Mouse (Mus musculus) gastrocnemius, adult 18-20 months (tissue): Measurements from ENCODE around the gene Krt27. TPM values are rescaled to one million over a fixed set of nuclear protein-coding genes. Genes with fewer than 3 reads are reported as not detected.

Experiments
- DNase-seq: peaks from one replicate; pipeline ENCODE4 v3.0.0; 2021; ENCODE audit warnings: low spot score
- long read RNA-seq, 2 experiments: library from polyadenylated mRNA; stranded (forward); transcript quantifications; one replicate each; pipeline ENCODE4 v2.0.0; 2021
- total RNA-seq, 2 experiments: library from RNA; stranded (reverse); gene quantifications; 2 replicates each; pipeline ENCODE4 v1.2.3; 2021

Gene Krt27
- total RNA-seq, result not detected
- long read RNA-seq, experiment 1, result 0 reads
- long read RNA-seq, experiment 2, result 0 reads

DNA sequence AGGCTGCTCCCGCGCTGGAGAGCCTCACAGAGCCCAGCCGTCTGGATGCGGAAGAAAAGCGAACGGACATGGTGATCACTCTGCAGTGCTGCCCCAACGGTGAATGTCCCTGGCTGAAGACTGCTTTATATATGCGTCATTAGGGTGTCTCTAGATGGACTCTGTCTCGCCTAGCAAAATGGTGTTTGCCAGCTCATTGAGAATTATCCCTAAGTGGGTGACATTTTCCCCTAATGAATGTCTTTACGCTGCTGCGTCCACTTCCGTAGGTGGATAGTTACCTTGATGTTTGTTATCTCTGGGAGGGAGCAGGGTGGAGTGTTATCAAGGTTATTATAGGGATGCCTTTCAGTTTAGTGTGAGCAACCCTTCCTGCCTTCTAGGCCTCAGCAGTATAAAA lies at the start of gene Krt27:
Krt27 (minus strand) TSS at position 101 of the 400 bp plus-strand sequence.
- DNase-seq, result no peak

DNA sequence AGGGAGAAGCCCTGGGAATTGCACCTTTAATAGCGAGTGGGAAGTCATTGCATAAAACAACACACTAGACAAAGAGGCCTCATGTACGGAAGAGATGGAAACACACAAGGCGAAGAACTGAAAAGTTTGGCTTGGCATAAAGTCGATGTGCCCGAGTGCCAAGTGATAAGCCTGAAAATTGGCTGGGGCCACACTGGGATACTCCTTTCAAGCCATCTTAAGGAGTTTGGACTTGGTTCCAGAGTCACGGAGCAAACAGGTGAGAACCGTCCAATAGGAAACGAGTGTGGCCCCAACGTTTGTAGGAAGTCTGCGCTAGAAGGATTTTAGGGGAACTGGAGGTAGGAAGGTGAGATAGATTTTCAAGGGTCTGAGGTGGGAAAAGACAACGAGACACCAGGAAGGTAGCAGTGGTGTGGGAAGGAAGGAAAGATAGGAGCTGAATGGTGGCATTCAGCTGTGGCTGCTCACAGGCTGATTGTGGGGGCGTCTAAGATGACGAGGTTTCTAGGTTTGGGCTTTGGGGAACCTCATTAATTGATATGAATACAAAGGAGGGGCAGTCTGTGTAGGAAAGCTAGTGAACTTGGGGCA lies 49.1 kb upstream of the Krt27 start:
- no peak for DNase-seq

DNA sequence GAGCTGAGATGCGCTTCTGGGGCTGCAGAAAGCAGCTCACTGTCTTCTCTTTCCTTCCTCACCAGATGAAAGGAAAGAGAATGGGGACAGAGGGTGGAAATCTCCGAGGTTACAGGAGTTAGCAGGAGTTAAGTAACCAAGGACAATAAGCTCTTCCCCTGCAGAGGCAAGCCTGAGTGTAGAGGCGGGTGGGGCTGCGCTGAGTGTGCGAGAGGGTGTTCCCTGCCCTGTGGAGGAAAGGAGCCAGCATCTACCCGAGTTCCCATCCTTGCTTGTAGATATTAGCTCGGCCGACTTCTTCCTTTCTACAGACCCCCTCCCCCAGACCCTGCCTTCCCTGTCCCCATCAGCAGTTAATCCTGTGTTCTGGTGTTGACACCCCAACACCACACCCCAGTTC lies 47.9 kb upstream of the Krt27 start:
- DNase-seq, result no peak

DNA sequence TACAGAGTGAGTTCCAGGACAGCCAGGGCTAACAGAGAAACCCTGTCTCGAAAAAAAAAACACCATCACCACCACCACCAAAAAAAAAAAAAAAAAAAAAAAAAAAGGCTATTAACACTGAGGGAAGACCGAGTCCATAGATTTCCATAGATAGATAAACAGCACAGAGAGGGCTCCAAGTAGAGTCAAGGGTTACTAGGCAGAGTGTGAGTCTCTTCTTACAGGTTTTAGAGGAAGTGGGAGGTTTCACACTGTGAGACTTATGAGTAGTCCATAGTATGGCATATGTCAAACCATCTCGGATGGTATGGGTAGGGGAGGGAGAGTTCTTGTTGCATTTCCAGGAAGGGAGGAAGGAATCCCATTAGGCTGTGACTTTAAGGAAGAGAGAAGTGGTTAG lies 47.2 kb upstream of the Krt27 start:
- DNase-seq, result no peak

DNA sequence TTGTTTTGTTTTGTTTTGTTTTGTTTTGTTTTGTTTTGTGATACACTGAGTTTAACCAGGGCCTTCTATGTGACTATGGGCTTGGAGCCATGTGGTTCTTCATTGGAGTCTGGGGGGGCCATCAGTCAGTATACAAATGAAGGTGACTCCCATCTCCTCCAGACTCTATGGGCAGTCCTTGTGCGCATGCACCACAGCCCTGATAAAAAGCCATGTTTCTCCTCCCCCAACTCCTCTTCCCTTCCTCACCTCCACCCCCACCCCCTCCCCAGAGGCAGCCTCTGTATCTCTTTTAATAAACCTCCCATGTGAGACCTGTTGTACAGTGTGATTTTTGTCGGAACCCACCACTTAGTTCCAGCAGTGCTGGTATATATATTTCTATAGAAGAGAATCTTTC lies 45.8 kb upstream of the Krt27 start:
- DNase-seq, result no peak

DNA sequence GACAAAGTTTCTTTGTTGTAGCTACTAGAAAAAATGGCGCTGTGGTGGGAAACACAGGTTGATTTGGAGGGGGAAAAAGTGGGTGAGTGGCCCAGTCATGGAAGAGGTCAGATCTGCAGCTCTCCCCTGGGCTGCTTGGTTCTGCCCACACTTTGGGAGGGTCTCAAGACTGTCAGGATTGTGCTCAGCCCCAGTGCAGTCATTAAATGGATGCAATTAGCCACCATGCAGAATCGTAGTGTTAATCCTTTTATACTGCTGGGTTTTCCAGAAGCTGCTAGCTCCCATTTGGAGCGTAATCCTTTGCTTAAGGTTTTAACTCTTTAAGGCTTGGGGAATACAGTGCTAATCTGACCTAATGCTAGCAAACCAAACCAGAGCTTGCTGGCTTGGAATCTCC lies 45.1 kb upstream of the Krt27 start:
- DNase-seq, result no peak

DNA sequence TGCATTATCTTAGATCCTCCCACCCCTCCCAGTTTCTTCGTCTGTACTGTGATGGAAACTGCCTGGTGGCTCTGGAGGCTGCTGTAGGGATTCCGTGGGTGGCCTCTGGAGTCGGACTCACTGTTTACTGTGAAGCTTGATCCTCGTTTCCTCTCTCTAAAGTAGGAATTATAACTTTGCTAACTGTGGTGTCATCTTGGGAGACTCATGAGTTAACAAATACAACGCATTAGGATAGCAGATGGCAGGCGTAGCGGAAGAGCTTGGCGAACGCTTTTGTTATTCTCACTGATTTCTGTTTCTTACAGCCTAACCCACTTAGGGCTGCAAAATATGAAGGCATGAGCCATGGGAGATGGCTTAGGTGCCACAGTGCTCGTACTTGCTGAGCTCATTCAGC lies 41.6 kb upstream of the Krt27 start:
- DNase-seq, result no peak

DNA sequence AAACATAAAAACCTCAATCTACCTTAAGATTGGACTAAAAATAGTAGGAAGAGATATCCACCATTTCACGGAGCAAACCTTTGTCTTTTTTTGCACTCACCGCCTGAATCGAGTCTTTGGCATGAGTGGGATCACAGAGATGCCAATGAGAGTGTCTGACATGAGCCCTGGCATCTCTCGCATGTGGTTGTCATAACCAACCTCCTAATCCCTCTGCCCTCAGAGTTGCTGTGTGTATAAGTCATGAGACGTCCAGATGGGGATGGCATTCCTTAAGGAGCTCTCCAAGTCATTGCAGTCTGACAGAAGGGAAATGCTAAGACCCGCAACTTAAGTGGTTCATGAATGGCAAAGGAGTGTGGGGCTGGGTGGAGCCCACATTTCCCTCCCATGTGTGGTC lies 40.5 kb upstream of the Krt27 start:
- no peak for DNase-seq

DNA sequence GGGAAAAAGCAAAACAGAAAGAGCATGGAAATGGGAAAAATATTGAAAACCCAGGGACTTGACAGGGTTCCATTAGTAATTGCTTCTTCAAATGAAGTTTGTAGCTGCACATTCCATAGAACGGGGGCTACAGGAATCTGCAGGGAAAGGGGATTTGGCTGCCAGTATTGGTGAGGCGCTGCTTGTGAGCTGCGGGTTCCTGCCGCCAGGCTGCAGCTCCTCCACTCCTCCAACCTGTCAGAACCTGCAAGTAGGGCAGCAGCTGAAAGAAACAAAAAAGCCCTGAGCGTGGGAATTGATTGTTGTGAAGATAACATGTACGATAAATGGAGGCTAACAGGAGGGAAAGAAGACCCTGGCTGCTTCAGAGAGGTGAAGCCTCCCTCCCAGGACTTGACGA lies 40.0 kb upstream of the Krt27 start:
- DNase-seq, result no peak

DNA sequence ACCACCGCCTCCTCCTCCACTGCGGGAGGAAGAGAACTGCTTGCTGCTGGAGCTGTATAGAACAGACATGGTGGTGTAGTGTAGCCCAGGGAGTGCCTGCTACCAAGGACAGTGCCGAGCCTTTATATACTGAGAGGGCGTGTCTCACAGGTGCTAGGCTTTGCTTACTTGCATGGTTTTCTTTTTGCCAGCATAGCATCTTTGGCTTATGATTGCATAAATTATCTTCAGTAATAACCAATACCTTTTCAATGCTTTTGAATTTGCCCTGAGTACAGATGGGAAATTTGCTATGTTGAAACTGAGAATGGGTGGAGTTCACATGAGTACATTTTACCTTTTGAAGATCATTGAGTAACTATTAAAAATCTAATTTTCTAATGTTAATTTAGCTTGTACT lies 38.4 kb upstream of the Krt27 start, which contains the start of gene Krt10:
Krt10 (minus strand) TSS at position 101 of the 400 bp plus-strand sequence.
- no peak for DNase-seq

DNA sequence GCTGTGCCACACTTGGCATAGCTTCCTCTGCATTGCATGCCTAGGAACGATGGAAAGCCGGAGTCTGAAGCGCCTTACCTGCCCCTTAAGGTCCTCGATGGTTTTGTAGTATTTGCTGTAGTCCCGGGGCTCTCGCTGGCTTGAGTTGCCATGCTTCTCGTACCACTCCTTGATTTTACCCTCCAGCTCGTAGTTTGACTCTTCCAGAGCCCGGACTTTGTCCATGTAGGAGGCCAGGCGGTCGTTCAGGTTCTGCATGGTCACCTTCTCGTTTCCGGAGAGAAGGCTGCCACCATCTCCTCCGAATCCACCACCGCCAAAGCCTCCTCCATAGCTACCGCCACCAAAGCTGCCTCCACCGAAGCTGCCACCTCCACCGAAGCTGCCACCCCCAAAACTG lies 37.8 kb upstream of the Krt27 start:
- no peak for DNase-seq

DNA sequence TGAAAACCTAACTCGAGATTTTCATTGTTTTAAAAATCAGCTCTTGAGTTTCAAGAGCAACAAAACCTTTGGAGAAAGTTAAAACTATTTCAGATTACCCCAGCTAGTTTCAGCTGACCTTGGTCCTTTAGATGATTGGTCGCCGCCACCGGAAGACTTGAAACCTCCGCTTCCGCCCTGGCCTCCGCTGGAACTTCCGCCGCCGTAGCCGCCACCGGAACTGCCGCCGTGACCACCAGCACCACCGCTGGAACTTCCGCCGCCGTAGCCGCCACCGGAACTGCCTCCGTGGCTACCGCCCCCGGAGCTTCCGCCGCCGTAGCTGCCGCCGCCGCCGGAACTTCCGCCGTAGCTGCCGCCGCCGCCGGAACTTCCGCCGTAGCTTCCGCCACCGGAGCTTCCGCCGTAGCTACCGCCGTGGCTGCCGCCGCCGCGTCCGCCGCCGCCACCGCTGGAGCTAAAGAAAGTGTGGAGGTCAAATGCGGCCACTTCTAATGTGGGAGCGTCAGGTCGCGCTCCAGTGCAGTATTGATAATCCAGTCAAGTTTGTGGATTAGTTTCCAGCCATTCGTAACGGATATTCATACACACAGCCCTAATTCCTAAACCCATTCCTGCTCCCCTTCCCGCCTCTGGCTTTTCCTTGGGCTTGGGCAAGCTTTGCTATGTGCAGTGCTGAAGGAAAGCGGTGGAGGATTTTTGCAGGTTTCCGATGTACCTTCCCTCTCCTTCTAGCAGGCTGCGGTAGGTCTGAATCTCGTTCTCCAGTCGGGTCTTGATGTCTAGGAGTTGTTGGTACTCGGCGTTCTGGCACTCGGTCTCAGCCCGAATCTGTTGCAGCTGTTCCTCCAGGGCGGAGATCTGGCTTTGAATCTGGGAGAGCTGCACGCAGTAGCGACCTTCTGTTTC lies 35.2 kb upstream of the Krt27 start:
- DNase-seq, result peak; percentile 92

DNA sequence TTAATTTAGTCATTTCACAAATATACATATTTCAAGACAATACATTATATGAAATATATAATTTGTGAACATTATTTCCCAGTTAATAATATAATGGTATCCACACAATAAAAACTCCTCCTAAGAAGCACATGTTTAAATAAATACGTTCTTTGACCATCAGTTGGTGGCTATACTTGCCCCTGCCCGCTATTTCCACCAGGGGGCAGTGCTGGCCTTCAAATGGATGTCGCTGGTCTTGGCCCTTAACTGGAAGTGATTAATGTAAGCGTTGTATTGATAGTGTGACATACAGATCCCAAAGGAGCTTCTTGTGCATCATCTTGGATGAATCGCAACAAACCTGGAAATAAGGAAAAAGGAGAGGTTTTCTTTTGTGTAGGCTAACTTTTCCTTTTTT lies 28.7 kb upstream of the Krt27 start:
- DNase-seq, result peak; percentile 75

DNA sequence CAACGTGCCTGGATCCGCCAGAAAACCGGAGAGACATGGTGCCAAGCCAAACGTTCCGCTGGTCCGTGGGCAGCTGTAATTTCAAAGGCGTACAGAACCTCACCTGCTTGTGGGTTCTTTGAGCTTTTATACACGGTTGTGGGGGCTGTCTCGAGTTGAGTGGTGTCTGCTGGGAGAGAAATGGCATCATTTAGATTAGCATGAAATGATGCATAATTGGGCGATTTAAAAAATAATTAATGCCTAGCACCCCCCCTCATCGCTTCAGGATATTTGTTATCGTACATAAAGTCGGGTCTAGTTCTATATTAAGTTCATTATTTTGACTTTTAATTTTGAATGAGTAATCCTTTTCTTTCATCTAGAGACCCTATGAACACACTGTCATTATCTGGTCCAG lies 23.9 kb upstream of the Krt27 start, which contains the start of gene Krt28:
Krt28 (minus strand) TSS at position 101 of the 400 bp plus-strand sequence.
- no peak for DNase-seq

DNA sequence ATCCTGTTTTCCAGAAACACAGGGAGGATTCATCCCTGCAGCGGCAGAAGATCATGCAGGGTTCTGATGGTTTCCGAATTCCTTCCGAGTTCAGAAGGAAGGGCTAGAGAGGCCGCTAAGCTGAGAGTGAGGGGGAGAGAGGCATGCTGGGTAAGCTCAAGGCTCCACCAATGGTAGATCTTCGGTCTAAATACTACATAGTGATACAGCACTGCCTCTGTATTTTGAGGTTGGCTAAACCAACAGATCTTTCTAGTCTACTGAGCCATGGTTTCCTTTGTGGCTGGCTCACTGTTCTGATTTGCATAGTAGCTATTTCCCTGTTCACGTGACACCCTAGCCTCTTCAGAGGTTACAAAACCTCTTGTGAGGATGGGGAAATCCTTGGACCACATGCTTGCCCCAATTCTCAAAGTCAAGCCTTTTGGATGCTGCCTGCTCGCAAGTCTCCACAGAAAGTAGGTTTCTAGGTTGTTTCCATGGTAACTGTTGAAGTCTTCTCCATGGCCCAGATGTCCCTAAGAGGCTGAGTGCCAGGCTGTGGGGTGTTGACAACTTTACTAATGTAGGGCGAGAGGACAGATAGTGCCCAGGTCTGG lies 19.0 kb upstream of the Krt27 start:
- no peak for DNase-seq

DNA sequence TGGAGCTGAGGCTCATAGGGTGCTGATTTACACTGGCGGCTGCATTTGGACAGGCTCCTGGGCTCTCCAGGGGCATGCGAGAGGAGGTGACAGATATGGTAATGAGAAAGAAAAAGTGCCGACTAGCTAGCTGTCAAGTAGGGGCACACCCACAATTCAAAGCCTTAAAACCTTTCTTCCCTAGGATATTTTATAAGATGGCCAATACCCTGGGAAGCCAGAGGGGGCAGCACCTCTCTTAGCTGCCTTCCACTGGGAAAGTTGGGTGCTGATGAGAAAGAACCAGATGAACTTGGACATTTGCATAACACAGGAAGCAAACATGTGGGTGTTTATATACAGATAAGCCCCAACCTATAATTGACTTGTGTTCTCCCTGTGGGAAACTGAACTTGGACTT lies 18.3 kb upstream of the Krt27 start:
- DNase-seq, result no peak

DNA sequence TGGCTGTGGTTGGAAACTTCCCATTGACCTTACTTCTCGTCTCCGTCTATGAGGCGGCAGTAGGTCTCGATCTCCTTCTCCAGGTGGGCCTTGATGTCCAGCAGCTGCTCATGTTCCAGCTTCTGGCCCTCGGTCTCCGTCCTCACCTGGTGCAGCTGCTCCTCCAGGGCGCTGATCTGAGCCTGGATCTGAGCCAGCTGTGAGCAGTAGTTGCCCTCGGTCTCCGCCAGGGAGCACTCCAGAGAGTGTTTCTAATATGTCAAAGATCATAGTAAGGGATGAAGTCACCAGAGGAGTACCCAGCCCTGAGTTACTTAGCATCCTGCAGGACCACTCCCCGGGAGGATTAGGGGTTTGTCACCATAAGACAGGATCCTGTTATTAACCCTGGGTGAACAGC lies 15.9 kb upstream of the Krt27 start:
- no peak for DNase-seq

DNA sequence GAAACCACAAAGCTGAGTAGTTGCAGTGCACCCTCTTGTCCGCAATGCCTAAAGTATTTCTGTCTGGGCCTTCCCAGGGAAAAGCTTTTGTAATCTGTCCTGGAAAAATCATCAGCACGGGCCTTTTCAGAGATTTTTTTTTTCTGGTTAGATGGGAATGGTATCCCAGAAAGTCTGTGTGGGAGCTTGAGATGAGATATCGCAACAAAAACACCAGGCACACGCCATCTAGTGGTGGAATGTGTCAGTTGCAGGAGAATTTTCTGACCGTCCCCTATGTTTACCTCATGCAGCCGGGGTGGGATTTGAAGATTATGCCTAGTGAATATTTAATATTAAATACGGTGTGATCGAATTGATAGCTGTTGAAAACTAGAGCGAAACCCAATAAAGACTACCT lies 13.5 kb upstream of the Krt27 start:
- DNase-seq, result no peak

DNA sequence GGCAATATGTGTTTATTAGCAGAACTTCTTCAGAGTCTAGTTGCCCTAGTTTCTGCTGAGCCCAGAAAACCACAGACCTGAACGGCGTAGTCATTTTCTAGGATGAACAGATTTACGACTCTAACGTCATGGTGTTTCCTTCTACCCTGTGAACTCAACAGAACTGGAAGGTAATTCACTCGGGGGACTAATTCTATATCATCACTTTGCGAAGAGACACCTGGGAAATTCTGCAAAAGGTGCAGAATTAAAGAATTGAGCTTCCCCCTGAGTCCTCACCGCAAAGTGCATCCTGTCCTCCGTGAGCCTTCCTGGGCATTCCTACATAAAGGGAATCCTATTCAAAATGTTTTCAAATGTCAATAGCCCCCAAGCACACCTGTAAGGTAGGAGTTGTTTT lies 10.5 kb upstream of the Krt27 start:
- DNase-seq, result no peak

DNA sequence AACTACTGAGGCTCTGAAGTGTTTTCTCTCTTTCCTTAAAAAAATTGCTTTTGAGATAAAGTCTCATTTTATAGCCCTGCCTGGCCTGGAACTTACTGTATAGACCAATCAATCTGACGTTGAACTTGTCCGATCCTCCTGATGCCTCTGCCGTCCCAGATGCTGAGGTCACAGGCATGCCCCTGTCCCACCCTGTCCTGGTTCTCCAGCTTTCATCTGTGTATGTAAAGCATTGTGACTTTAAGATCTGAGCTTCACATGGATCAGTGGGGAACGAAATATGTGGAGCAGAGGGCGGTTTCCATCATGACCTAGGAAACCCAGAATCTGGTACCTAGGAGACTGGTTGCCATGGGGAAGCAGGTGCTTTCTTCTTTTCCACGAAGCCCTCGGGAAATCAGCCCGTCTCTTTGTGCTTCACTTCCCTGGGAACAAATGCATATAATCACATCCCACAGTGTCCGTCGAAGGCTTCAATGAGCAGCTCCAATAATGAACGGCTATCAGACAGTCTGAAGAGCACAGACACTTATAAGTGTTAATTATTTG lies 11.5 kb downstream of the Krt27 start:
- DNase-seq, result no peak

DNA sequence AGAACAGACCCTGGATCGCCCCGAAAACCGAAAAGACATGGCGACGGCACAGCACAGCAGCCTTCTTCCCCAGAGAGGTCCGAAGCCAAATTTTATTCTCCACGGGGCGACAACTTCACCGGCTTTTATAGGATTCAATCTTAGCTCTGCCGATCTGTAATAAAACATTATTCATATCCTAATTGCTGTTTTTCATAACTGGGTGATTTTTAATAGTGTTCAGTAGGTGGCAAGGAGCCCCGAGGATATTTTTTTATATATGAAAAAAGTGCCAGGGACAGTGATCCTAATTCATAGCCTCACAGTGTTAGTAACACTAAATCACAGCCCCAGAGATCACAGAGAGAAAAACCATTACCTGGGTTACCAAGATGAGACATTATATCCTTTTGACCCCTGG lies 13.0 kb downstream of the Krt27 start, which contains the start of gene Krt26:
Krt26 (minus strand) TSS at position 101 of the 400 bp plus-strand sequence.
- no peak for DNase-seq

DNA sequence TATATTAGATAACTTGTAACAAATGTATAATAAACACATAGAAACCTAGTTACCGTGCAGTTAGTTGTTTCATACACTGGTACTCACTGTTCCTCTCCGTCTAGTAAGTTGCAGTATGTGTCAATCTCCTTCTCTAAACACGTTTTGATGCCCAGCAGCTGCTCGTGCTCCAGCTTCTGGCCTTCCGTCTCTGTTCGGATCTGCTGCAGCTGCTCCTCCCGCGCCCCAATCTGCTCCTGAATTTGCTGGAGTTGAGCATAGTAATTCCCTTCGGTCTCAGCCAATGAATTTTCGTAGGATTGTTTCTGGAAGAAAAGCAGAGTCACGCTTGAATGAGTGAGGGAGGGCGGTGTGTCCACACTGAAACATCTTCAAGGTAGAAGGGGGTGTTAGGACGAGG lies 17.5 kb downstream of the Krt27 start:
- no peak for DNase-seq
